Mouse (Mus musculus): Measurements from ENCODE around the gene Sema6b. TPM values are rescaled to one million over a fixed set of nuclear protein-coding genes. Genes with fewer than 3 reads are reported as not detected.
"Not testable (repeated sequence)": the region's sequence is repeated elsewhere in the genome, so short reads cannot be mapped to it uniquely, and the experiment has no call there.

The Sema6b gene
- polyA plus RNA-seq, 1 experiment from 2014 or later = 12.7 TPM

DNA sequence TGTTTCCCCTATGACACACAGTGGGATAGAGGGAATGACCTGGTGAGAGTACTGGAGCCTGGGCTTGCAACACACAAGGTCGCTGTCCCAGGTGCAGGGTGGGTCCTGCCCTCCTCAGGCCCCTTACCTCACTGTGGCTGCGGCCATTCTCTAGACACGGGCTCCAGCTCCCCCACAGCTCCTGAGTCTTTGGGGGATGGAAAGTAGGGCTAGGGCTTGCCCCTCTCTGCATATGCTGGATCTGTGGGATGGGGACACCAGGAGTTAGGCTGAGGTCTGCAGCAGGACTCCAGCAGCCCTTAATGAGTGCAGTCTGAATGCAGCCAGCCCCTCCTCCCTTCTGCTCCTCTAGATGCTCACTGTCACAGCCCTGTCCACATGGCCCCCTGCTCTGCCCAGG is 27.4 kb downstream of the Sema6b start:
- 81% methylated on average over 3 of the region's 3 CpGs for WGBS
- ATAC-seq = 0 out of 2 replicates have a peak, but pooled peaks have one; percentile 2
- Histone ChIP-seq H3K27ac (ENCODE audit: low read depth, low read length) (no peak overlapping the region), H3K36me3 (ENCODE audit: control insufficient read depth, insufficient read depth, low read length) (no peaks in the 10 kb centered on the region), H3K9ac (ENCODE audit: low read depth, low read length) (no peak overlapping the region), H3K4me1 (ENCODE audit: control insufficient read depth, insufficient read depth, low read depth, low read length) (peaks cover 5% of the 10 kb centered on the region), H3K4me2 (ENCODE audit: low read length) (no peak overlapping the region), H3K4me3 (ENCODE audit: low read length) (no peak overlapping the region), H3K27me3 (replicated peaks; ENCODE audit: control insufficient read depth, insufficient read depth, low read length) (no peaks in the 10 kb centered on the region), H3K9me3 (ENCODE audit: control insufficient read depth, low read length) (no peaks in the 10 kb centered on the region)

DNA sequence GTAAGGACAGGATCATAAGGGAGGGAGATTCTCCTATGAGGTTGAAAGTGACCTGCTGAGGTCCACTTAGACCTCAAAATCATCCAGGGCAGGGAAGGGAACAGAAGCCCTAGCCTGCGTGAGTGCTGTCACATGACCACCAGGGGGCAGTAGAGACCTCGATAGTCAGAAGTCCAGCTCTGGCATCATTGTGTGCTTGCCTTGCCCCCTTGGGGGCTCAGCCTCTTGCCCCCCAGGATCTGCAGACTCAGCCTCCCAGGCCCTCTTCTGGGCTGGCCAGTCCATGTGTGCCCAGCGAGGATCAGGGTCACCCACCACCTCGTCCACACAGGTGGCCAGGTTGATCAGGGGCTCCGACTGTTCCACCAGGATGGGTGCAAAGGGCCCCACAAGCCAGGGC is 28.3 kb downstream of the Sema6b start:
- Histone ChIP-seq H3K36me3 (ENCODE audit: control insufficient read depth, insufficient read depth, low read length) (no peaks in the 10 kb centered on the region), H3K9ac (ENCODE audit: low read depth, low read length) (no peak overlapping the region), H3K9me3 (ENCODE audit: control insufficient read depth, low read length) (no peaks in the 10 kb centered on the region), H3K4me2 (ENCODE audit: low read length) (no peak overlapping the region), H3K4me3 (ENCODE audit: low read length) (no peak overlapping the region), H3K4me1 (ENCODE audit: control insufficient read depth, insufficient read depth, low read depth, low read length) (no peaks in the 10 kb centered on the region; the same call in 1 of the 2 replicates), H3K27me3 (replicated peaks; ENCODE audit: control insufficient read depth, insufficient read depth, low read length) (no peaks in the 10 kb centered on the region), H3K27ac (ENCODE audit: low read depth, low read length) (no peak overlapping the region)
- 38% methylated on average over 4 of the region's 5 CpGs for WGBS
- ATAC-seq = peak; percentile 27; the same call in 1 of the 2 replicates

DNA sequence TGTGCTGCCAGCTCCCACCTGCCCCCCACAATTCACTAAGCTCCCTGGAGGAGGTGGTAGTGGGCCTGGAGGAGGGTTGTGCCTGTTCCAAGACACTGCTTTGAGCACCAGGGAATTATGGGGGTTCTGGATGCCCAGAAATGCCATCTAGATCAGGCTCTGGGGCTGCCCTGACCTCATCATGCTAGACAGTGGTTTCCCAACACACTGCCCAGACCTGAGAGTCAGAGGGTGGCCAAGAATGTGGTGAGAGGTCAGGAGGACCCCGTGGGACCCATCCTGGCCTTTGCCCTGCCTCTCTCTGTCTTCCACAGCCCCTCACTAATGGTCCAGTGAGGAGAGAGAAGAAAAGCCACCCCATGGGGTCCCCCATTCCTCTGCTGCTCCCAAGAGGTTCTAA is 29.1 kb downstream of the Sema6b start:
- Histone ChIP-seq H3K27me3 (replicated peaks; ENCODE audit: control insufficient read depth, insufficient read depth, low read length) (no peaks in the 10 kb centered on the region), H3K36me3 (ENCODE audit: control insufficient read depth, insufficient read depth, low read length) (no peaks in the 10 kb centered on the region), H3K9ac (ENCODE audit: low read depth, low read length) (no peak overlapping the region), H3K4me1 (ENCODE audit: control insufficient read depth, insufficient read depth, low read depth, low read length) (no peaks in the 10 kb centered on the region; the same call in 1 of the 2 replicates), H3K9me3 (ENCODE audit: control insufficient read depth, low read length) (no peaks in the 10 kb centered on the region), H3K4me3 (ENCODE audit: low read length) (no peak overlapping the region), H3K27ac (ENCODE audit: low read depth, low read length) (no peak overlapping the region), H3K4me2 (ENCODE audit: low read length) (no peak overlapping the region)
- ATAC-seq = no peak
- 50% methylated on average over 1 of the region's 1 CpGs for WGBS

DNA sequence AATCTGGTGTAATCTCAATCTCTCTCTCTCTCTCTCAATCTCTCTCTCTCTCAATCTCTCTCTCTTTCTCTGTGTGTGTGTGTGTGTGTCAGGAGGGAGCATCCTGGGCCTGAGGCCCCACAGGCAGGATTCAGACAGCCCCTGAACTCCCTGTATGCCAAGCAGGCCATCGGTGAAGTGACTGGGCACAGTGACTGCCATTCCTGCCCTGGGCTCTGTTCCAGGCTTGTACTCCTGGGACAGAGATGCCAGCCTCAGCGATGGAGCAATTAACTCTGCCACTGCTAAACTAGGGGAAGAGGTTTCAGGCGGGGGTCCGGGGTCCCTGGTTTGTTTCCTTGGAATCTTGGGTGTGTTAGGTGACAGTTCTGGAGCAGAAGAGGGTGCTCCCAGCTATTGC is 29.6 kb downstream of the Sema6b start:
- WGBS = 37% methylated on average over 4 of the region's 4 CpGs
- no peak overlapping the region for H3K27ac ChIP-seq (ENCODE audit: low read depth, low read length)
- H3K9me3 ChIP-seq (ENCODE audit: control insufficient read depth, low read length) = no peaks in the 10 kb centered on the region
- ATAC-seq = no peak
- no peaks in the 10 kb centered on the region for H3K27me3 ChIP-seq (replicated peaks; ENCODE audit: control insufficient read depth, insufficient read depth, low read length)
- H3K4me1 ChIP-seq (ENCODE audit: control insufficient read depth, insufficient read depth, low read depth, low read length) = no peaks in the 10 kb centered on the region; the same call in 1 of the 2 replicates
- no peak overlapping the region for H3K4me2 ChIP-seq (ENCODE audit: low read length)
- H3K9ac ChIP-seq (ENCODE audit: low read depth, low read length) = no peak overlapping the region
- H3K4me3 ChIP-seq (ENCODE audit: low read length) = no peak overlapping the region
- no peaks in the 10 kb centered on the region for H3K36me3 ChIP-seq (ENCODE audit: control insufficient read depth, insufficient read depth, low read length)

DNA sequence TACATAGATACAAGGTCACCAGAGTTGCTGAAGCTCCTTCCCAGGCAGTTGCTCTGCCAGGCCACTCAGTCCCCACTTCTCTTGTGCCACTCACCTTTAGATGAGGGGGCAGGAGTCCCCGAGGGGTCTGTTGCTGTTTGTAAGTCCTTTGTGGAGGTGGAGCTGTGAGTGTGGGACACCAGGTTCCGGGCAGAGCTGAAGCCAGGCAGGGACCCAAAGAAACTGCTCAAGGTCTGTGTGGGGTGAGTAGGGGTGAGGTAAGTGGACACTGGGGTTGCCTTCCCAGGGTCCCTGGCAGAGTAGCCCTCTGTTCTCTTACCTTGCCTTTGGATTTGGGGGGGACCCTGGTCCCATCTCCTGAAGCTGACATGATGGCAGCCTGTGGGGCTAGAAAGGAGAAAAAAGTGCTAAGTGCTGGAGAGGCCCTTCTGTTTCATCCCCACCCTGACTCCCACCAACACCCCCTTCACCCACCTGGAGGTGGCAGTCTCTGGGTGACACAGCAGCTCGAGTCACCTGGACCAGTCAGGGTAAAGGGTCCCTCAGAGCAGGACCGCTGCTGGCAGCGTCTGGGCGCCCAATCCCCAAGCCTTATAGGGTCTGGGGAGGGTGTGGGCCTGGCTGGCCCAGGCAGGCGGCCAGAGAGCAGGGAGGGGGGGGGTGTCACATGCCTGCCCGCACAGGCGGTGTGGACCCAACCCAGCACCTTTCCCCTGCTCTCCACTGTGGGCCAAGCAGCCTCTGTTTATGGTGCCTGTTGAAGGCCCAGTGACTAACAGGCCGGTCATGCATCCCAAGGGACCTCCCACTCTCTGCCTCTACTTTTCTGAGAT is 30.7 kb downstream of the Sema6b start, which contains the start of gene Plin4:
Gene Plin4, minus strand, starts transcription at position 585 of the 833 bp plus-strand sequence.
- Histone ChIP-seq H3K4me3 (ENCODE audit: low read length) (no peak within 1 kb of the TSS), H3K36me3 (ENCODE audit: control insufficient read depth, insufficient read depth, low read length) (no peaks in the 10 kb centered on the region), H3K27me3 (replicated peaks; ENCODE audit: control insufficient read depth, insufficient read depth, low read length) (no peaks in the 10 kb centered on the region), H3K9me3 (ENCODE audit: control insufficient read depth, low read length) (no peaks in the 10 kb centered on the region), H3K27ac (ENCODE audit: low read depth, low read length) (no peak within 1 kb of the TSS), H3K4me2 (ENCODE audit: low read length) (no peak within 1 kb of the TSS), H3K9ac (ENCODE audit: low read depth, low read length) (no peak within 1 kb of the TSS), H3K4me1 (ENCODE audit: control insufficient read depth, insufficient read depth, low read depth, low read length) (no peaks in the 10 kb centered on the region; the same call in 1 of the 2 replicates)
- WGBS = 68% methylated on average over 10 of the region's 10 CpGs
- no peak for ATAC-seq

DNA sequence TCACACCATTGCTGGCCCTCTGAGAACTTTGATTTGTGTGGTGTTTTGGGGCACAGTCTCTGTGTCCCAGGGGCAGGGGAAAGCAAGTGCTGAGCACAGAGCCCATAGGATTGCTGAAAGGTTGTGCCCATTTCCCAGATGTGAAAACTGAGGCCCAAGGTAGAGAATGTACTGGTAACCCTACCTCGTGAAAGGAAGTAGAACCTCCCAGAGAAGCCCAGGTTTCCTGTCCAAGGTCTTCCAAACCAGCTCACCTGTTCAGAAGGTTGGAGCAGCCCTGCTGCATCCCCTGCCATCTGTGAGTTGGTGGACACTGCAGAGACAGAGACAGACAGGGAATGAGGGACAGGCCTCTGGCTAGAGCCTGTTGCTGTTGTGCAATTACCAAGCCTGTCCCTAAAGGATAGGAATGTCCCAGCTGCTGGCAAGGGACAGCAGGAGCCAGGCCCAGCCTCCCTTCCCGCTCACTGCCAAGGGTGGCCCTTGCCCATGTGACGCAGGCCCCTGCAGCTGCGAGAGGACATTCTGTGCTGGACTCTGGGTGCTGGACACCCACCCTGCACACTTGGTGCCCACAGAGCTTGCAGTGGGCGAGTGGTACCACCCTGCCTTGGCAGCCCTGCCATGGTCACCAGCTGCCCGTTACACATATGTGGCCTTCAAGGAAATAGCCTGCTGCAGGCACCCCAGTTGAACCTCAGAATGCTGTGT is 31.7 kb downstream of the Sema6b start:
- WGBS = 79% methylated on average over 6 of the region's 6 CpGs
- Histone ChIP-seq H3K9me3 (ENCODE audit: control insufficient read depth, low read length) (no peaks in the 10 kb centered on the region), H3K27ac (ENCODE audit: low read depth, low read length) (no peak overlapping the region), H3K4me2 (ENCODE audit: low read length) (no peak overlapping the region), H3K27me3 (replicated peaks; ENCODE audit: control insufficient read depth, insufficient read depth, low read length) (no peaks in the 10 kb centered on the region), H3K4me3 (ENCODE audit: low read length) (no peak overlapping the region), H3K9ac (ENCODE audit: low read depth, low read length) (no peak overlapping the region), H3K4me1 (ENCODE audit: control insufficient read depth, insufficient read depth, low read depth, low read length) (no peaks in the 10 kb centered on the region; the same call in 1 of the 2 replicates), H3K36me3 (ENCODE audit: control insufficient read depth, insufficient read depth, low read length) (no peaks in the 10 kb centered on the region)
- no peak for ATAC-seq

DNA sequence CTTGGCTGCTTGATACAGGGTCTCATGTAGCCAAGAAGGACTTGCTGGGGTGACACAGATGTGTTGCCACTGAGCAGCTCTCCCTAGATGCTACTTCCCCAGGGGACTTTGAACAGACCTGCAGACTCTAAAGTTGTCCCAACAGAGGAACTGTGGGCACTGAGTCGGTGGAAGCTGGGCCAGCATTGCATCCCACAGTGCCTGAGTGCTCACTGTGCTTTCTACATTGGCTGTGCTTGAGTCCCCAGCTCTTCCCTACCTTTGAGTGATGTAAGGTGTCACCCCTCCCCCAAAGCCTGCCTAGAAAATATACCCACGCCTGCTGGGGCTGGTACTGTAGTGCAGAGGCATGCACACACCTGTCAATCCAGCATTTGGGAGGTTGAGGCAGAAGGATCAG is 32.4 kb downstream of the Sema6b start:
- Histone ChIP-seq H3K36me3 (ENCODE audit: control insufficient read depth, insufficient read depth, low read length) (peaks cover 4% of the 10 kb centered on the region), H3K27me3 (replicated peaks; ENCODE audit: control insufficient read depth, insufficient read depth, low read length) (no peaks in the 10 kb centered on the region), H3K9ac (ENCODE audit: low read depth, low read length) (no peak overlapping the region), H3K4me1 (ENCODE audit: control insufficient read depth, insufficient read depth, low read depth, low read length) (no peaks in the 10 kb centered on the region; the same call in 1 of the 2 replicates), H3K4me2 (ENCODE audit: low read length) (no peak overlapping the region), H3K9me3 (ENCODE audit: control insufficient read depth, low read length) (no peaks in the 10 kb centered on the region), H3K27ac (ENCODE audit: low read depth, low read length) (no peak overlapping the region), H3K4me3 (ENCODE audit: low read length) (no peak overlapping the region)
- ATAC-seq = no peak
- WGBS = 57% methylated on average over 2 of the region's 2 CpGs

DNA sequence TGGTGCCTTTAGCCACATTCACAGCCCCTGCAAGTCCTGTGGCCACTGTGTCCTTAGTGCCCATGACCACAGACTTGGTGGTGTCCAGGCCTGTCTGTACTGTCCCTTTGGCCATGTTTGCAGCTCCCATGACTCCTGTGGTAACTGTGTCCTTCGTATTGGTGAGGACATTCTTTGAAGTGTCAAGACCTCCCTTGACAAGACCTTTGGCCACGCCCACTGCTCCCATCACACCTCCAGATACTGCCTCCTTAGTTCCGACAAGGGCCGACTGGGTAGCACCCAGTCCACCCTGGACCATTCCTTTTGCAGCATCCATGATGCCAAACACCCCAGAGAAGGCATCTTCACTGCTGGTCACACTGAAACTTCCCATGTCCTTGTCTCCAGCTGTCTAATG is 33.2 kb downstream of the Sema6b start:
- H3K27me3 ChIP-seq (replicated peaks; ENCODE audit: control insufficient read depth, insufficient read depth, low read length) = no peaks in the 10 kb centered on the region
- no peak overlapping the region for H3K4me3 ChIP-seq (ENCODE audit: low read length)
- no peaks in the 10 kb centered on the region for H3K9me3 ChIP-seq (ENCODE audit: control insufficient read depth, low read length)
- WGBS = 85% methylated on average over 4 of the region's 4 CpGs
- no peaks in the 10 kb centered on the region; the same call in 1 of the 2 replicates for H3K4me1 ChIP-seq (ENCODE audit: control insufficient read depth, insufficient read depth, low read depth, low read length)
- H3K4me2 ChIP-seq (ENCODE audit: low read length) = no peak overlapping the region
- no peak overlapping the region for H3K27ac ChIP-seq (ENCODE audit: low read depth, low read length)
- H3K36me3 ChIP-seq (ENCODE audit: control insufficient read depth, insufficient read depth, low read length) = peaks cover 9% of the 10 kb centered on the region
- no peak for ATAC-seq
- no peak overlapping the region for H3K9ac ChIP-seq (ENCODE audit: low read depth, low read length)

DNA sequence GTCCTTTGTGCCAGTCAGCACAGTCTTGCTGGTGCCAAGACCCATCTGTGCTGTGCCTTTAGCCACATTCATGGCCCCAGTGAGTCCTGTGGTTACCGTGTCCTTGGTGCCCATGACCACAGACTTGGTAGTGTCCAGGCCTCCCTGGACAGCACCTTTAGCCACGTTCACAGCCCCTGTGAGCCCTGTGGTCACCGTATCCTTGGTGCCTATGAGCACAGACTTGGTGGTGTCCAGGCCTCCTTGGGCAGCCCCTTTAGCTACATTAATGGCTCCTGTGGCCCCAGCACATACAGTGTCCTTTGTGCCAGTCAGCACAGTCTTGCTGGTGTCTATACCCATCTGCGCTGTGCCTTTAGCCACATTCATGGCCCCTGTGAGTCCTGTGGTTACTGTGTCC is 33.7 kb downstream of the Sema6b start:
- H3K4me3 ChIP-seq (ENCODE audit: low read length); H3K9ac ChIP-seq (ENCODE audit: low read depth, low read length); H3K27ac ChIP-seq (ENCODE audit: low read depth, low read length); H3K4me1 ChIP-seq (ENCODE audit: control insufficient read depth, insufficient read depth, low read depth, low read length); H3K27me3 ChIP-seq (replicated peaks; ENCODE audit: control insufficient read depth, insufficient read depth, low read length); H3K9me3 ChIP-seq (ENCODE audit: control insufficient read depth, low read length); ATAC-seq; H3K4me2 ChIP-seq (ENCODE audit: low read length): not testable (repeated sequence)
- 94% methylated on average over 4 of the region's 4 CpGs for WGBS
- H3K36me3 ChIP-seq (ENCODE audit: control insufficient read depth, insufficient read depth, low read length) = peaks cover 12% of the 10 kb centered on the region

Data from hindbrain, embryonic 16.5 days (tissue).